Mouse (Mus musculus) v-Abl transformed pro-B cells (cell line): Measurements from ENCODE around the gene Pbx2.

Experiments used
- in situ Hi-C, 2 experiments: fragments of 400-800 bp; cut with MboI; formaldehyde crosslinking; loops; one replicate each; pipeline ENCODE4 v1.15.1; 2025; ENCODE audit not compliant: unreplicated experiment in 2 of 2

Gene Pbx2

DNA sequence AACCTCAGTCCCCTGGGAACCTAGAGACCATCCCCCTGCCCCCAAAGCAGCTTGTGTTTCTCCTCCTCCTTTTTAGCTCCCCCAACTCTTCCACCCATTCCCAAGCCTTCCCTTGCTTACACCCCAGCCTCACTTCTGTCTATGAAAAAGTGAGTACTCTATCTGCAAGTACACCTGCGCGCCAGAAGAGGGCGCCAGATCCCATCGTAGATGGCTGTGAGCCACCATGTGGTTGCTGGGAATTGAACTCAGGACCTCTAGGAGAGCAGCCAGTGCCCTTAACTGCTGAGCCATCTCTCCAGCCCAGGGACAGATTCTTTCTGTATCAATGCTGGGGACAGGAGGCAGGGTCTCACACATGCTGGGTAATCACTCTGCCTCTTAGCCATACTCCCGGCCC is 19.2 kb upstream of the Pbx2 start:
- in situ Hi-C loops = loop anchor here in 1 of 2 experiments (25.0 kb wide), 1 partner anchor 410 kb away; the partner anchor contains the start of gene H2-DMb1

DNA sequence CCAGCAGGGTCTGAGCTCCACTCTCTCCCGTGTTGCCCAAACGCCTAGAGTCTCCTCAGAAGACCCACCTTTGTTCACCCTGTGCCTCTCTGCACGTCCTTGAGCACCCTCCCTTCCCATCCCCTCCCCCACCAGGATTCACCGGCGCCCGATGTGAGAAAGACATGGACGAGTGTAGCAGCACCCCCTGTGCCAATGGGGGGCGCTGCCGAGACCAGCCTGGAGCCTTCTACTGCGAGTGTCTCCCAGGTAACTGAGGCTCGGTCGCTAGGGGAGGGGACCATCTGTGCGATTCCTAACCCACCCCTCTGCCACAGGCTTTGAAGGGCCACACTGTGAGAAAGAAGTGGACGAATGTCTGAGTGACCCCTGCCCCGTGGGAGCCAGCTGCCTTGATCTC is 18.7 kb upstream of the Pbx2 start:
- in situ Hi-C loops = loop anchor here in 1 of 2 experiments (25.0 kb wide), 1 partner anchor 410 kb away; the partner anchor contains the start of gene H2-DMb1

DNA sequence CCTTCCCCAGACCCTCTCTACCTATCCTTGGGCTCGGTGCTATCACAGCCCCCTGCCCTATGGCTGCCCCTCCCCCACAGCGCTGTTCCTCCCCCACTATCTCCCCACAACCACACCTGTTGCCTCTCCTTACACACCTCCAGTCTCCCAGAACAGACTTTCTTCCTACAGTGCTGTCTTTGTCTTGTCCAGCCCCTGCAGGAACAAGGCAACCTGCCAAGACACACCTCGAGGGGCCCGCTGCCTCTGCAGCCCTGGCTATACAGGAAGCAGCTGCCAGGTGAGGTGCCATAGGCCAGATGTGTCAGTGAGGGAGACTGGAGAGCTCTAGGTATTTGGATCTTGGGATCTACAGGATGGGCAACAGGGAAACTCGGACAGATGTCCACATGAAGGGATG is 14.5 kb upstream of the Pbx2 start:
- in situ Hi-C loops = no loop called here

DNA sequence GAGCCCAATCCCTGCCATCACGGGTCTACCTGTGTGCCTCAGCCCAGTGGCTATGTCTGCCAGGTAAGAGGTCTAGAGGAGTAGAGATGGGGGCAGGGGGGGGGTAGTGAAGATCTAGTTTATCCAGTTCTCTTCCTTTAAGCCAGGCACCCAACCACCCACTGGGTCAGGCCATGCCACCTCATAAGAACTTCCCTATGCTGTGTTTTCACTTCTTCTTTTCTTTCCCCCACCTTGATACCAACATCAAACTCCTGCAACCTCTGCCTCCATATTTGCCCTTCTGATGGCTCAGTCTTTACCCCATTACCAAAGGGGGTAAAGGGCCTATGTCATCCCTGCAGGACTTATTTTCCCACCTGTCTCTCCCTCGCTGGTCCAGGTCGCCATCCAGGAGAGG is 13.0 kb upstream of the Pbx2 start:
- in situ Hi-C loops = no loop called here

DNA sequence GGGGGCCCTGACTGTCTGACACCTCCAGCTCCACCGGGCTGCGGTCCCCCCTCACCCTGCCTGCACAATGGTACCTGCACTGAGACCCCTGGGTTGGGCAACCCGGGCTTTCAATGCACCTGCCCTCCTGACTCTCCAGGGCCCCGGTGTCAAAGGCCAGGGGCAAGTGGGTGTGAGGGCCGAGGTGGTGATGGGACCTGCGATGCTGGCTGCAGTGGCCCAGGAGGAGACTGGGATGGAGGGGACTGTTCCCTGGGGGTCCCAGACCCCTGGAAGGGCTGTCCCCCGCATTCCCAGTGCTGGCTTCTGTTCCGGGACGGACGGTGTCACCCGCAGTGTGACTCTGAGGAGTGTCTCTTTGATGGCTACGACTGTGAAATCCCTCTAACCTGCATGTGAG is 8.5 kb upstream of the Pbx2 start:
- in situ Hi-C loops = no loop called here

DNA sequence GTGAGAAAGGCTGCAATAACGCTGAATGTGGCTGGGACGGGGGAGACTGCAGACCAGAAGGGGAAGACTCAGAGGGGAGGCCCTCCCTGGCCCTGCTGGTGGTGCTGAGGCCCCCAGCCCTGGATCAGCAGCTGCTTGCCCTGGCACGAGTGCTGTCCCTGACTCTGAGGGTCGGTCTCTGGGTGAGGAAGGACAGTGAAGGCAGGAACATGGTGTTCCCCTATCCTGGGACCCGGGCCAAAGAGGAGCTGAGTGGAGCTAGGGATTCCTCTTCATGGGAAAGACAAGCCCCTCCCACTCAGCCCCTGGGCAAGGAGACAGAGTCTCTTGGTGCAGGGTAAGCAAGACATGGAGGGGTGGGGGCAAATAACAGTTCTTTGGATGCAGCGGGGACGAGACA is 7.7 kb upstream of the Pbx2 start:
- in situ Hi-C loops = no loop called here

DNA sequence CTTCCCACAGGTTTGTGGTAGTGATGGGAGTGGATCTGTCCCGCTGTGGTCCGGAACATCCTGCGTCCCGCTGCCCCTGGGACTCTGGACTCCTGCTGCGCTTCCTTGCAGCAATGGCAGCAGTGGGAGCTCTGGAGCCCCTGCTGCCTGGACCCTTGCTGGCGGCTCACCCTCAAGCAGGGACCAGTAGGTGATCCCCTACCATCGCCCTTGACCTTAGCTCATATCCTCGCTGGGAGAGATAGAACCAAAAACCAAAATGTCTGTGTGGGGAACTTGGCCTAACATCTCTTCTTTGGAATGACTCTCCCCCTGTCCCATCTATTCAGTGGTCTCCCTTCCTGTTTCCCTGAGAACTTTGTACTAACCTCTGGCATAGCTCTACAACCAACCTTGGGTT is 7.2 kb upstream of the Pbx2 start:
- in situ Hi-C loops = no loop called here

DNA sequence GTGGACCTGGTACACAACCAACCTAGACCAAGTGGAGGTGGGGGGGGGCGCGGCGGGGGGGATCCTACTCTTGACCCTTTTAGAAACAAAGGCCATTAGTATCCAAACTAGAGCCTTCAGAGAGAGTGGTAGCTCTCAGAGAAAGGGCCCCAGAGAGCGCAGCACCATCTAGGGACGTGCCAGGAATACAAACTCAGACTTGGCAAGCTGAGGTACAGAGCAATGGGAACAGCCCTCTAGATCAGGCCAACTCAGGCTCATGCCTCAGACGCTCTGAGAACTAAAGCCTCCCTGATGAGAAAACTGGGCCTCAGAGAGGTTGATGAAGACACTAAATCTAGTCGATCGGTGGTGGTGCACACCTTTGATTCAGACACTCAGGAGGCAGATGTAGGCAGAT is 5.9 kb upstream of the Pbx2 start:
- in situ Hi-C loops = no loop called here

DNA sequence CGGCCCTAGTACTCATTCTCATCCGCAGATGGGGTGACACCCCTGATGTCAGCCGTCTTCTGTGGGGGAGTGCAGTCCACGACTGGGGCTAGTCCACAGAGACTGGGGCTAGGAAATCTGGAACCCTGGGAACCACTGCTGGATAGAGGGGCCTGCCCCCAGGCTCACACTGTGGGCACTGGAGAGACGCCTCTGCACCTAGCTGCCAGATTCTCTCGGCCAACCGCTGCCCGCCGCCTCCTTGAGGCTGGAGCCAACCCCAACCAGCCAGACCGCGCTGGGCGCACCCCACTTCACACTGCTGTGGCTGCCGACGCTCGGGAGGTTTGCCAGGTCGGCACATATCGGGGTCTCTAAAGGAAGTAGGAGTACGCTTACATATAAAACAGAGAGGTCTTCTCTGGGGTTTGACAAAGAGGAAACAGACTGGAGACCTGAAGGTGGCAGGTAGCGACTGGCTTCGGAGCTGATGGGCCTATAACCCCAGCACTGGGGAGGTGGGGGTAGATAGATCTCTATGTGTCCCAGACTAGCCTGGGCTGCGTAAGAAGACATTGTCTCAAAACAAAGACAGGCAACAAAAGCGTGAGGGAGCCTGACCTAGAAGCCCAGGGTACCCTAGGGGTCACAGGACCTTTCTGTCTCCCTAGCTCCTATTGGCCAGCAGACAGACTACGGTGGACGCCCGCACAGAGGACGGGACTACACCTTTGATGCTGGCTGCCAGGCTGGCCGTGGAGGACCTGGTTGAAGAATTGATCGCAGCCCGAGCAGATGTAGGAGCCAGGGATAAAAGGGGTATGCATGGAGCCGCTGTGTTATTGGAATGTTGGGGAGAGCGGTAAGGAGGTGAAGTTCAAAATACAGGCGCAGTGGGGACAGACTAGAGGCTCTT is 4.9 kb upstream of the Pbx2 start:
- in situ Hi-C loops = no loop called here

DNA sequence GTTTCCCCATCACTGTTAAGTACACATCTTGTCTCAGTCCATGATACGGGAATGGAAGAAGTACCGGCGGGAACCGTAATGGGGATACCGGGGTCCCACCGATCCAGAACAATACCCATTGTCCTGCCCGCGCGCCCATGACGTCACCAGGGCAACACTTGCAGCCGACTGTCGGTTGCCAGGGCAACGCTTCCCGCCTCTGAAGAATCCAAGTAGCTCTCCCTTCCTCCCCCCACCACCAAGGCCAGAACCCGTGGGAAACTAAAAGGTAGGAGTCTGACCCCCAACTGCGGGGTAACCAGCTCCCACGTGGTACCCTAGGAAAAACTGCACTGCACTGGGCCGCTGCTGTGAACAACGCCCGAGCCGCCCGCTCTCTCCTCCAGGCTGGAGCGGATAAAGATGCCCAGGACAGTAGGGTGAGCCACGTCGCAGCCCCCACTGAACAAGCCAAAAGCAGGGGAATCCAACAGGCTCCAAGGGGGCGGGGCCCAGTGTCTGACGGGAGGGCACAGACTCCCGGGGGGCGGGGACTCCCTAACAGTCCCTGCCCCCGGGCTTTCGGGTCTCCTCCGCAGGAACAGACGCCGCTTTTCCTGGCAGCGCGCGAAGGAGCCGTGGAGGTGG is 4.2 kb upstream of the Pbx2 start:
- in situ Hi-C loops = no loop called here

DNA sequence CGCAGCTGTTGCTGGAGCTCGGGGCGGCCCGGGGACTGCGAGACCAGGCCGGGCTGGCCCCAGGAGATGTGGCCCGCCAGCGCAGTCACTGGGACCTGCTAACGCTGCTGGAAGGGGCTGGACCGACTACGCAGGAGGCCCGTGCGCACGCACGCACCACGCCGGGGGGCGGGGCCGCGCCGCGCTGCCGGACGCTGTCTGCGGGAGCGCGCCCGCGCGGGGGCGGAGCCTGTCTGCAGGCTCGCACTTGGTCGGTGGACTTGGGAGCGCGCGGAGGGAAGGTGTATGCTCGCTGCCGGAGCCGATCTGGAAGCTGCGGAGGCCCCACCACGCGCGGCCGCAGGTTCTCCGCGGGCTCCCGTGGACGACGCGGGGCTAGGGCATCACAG is 3.6 kb upstream of the Pbx2 start:
- in situ Hi-C loops = no loop called here

DNA sequence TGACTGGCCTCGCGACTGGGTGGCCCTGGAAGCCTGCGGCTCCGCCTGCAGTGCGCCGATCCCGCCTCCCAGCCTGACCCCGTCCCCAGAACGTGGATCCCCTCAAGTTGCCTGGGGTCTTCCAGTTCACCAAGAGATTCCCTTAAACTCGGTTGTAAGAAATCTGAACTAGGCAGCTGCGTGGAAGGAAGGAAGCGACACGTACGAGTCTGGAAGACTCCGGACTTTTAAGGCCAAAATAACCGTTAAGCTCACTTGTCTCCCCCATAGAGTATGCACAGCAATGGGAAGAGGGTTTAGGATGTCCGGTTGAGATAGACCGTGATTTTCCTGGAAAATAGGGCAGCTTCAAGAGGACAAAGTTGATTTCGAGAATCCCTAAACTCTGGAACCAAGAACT is 3.3 kb upstream of the Pbx2 start:
- in situ Hi-C loops = no loop called here

DNA sequence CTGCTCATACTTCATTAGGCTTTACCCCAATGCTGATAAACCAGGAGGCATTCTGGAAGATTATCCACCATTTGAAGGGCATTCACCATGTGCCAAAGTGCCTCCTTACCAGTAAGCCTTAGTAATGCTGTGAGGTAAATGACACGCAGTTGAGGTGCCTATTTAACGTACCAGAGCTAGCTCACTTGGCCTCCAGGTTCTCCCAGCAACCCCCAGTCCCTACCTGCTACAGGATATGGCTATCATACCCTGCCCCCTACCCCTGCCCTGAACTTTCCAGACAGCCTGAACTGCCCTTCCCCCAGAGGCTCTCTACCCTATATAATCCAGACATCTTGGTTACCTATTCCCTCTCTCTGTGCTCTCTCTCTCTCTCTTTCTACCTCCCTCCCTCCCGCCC is 2.3 kb upstream of the Pbx2 start:
- in situ Hi-C loops = no loop called here

DNA sequence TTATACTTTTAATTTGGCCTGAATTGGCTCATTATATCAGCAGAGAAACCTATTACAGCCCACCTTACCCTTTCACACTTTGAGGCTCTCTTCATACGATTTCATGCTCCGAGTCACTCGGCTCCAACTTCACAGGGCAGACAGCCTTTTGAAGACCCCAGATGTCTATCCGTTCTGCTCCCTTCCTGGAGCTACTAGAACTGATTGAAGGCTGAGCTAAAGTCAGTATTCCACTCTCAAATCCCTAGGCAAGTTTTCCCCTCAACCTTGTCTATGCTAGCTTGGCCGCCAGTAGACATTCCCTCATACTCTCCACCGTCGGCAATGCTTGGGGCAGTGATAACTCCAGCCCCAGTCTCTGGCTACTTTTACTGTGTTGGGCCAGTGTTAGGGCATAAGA is 1.9 kb upstream of the Pbx2 start:
- in situ Hi-C loops = no loop called here

DNA sequence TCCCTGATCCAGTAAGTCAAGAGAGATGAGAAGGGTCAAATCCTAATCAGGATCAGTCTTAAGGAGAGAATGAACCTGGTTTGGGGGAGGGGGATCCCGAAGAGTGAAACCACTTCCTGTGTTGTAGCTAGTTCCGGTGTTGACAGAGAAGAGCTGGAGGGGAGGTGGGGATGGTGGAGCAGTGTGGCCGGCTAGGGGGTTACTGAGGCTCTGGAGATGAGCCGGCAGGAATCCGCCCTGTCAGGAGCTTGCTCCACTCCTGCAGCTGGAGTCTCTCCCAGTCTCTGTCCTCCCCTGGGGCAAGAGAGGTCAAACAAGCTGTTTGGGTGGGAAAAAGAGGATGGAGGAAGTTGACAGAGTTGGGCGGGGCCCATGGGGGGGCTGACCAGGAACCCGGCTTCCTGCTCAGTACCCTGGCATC is 1.4 kb upstream of the Pbx2 start, which contains the start of gene Gpsm3:
Gene Gpsm3 (plus strand): TSS at position 126 of the 421 bp plus-strand sequence.
- in situ Hi-C loops = no loop called here

DNA sequence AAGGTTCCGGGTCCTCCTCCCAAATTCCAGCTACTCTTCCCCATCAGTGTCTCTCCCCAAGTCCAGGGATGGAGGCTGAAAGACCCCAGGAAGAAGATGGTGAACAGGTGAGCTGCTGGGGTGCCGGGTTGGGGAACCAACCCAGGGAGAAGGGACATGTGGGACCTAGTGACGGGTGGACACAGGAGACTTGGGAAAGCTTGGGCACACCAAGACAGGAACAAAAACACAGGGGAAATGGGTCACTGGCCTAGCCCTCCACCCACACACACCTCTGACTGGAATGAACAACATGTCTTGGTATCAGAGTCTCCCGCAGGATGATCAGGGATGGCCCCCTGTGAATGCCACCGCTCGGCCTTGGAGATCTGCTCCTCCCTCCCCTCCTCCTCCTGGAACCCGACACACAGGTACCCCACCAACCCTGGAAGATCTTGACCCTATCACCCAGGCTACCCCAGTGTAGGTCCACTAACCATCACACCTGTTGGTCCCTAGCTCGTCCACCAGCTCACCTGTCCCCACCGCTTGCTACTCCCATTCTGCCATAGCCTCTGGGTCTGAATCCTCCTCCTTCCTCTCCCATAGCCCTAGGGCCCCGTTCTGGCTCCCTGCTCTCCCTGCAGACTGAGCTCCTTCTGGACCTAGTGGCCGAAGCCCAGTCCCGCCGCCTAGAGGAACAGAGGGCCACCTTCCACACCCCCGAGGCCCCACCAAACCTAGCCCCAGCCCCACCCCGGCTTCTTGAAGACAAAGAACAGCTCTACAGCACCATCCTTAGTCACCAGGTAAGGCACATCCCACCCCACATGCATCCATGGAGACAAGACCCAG is 695 bp upstream of the Pbx2 start:
- in situ Hi-C loops = no loop called here

DNA sequence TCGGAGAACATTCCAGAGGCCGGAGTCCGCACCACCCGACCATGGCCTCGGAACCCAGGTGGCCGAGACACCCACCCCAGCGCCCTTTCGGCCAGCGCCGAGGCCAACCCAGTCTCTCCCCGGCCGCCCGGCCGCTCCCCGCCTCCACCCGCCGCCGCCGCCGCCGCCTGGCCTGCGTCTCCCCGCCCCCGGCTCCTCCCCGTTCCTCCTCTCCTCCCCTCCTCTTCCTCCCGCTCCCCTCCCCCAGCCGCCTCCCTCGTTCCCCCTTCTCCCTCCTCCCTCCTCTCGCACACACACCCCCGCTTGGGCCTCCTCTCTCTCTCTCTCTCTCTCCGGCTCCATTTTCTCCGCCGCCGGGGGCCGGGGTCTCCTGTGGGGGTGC is 919 bp downstream of the Pbx2 start:
- in situ Hi-C loops = no loop called here

DNA sequence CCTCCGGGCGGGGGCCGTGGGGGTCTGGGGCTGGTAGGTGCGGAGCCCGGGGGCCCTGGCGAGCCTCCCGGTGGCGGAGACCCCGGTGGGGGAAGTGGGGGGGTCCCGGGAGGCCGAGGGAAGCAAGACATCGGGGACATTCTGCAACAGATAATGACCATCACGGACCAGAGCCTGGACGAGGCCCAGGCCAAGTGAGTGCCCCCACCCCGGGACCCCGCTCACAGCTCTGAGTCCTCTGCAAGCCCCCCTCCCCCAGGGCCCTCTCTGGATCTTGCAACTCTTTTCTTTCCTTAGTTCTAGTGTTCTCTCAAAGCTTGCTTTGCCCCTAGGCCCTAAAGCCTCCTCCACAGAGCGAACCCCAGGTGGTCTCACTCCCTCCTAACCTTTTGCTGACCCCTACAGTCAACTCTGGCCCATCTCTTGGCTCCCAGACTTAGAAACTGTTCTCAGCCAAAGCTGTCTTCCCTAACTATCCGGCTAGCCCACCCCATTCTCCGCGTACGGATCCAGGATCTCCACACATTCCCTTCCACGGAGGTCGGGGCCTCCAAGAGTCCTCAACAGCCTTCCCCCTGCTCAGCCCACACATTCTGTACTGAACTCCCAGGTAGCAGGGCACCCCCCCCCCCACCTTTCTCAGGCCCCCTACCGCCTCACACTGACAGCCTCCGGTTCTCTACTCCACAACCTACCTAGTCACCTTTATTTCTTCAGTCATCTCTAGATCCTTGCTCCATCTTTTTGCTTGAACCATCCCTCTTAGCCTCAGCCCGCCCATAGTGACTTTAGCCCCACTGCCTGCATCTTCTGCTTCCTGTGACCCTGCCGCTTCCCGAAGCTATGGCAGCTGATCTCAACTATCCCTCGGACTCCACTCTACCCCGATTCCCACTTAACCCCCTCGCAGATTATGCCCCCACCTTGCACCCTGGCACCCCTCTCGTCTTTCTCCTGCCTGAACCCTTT is 1.8 kb downstream of the Pbx2 start:
- in situ Hi-C loops = no loop called here

DNA sequence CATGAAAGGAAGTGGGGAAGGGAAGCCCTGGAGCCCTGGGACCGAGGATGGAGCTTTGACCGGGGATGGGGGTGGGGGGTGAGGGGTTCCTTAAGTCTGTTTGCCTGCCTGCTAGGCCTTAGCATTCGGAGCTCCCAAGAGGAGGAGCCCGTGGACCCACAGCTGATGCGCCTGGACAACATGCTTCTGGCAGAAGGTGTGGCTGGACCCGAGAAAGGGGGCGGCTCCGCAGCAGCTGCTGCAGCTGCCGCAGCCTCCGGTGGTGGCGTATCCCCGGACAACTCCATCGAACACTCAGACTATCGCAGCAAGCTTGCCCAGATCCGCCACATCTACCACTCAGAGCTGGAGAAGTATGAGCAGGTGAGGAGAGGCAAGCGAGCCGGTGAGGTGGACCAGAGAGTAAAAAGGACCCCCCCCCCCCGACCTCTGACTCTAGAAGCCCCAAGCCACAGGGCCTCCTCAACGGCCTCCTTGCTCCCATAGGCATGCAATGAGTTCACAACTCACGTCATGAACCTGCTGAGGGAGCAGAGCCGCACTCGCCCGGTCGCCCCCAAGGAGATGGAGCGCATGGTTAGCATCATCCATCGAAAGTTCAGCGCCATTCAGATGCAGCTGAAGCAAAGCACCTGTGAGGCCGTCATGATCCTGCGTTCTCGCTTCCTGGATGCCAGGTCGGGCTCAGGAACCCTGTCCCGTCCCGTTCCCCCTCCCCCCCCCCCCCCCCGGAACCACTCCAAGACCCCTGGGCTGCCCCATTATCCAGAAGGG is 2.9 kb downstream of the Pbx2 start:
- in situ Hi-C loops = no loop called here
